Mouse (Mus musculus) spleen, adult 2 months (tissue): ENCODE results near the gene Il20rb. TPM values are rescaled to one million over a fixed set of nuclear protein-coding genes. Genes with fewer than 3 reads are reported as not detected.

Experiments used
- DNase-seq, 2 experiments: peaks; one replicate each; pipeline versions ENCODE4 v3.0.0 to v3.0.0-alpha.2; 2012 to 2021; ENCODE audit warnings: low spot score in 2 of 2, low read depth in 1 of 2
- H3K27ac ChIP-seq: fragments of 200-500 bp; 2 replicates; pipeline ENCODE4 v1.5.1; 2012; ENCODE audit warnings: low read length, inconsistent platforms; ENCODE audit not compliant: insufficient read depth
- H3K27me3 ChIP-seq: fragments of 200-500 bp; 2 replicates; pipeline ENCODE4 v1.6.1; 2012; ENCODE audit warnings: mild to moderate bottlenecking, moderate library complexity, low read length, inconsistent platforms; ENCODE audit not compliant: control insufficient read depth, insufficient read depth
- H3K36me3 ChIP-seq: fragments of 200-500 bp; 2 replicates; pipeline ENCODE4 v1.6.1; 2012; ENCODE audit warnings: mild to moderate bottlenecking, low read length, inconsistent platforms; ENCODE audit not compliant: control insufficient read depth, insufficient read depth
- H3K4me1 ChIP-seq: fragments of 200-500 bp; 2 replicates; pipeline ENCODE4 v1.6.1; 2011; ENCODE audit warnings: inconsistent platforms; ENCODE audit not compliant: control insufficient read depth, insufficient read depth, insufficient read length
- H3K4me3 ChIP-seq: fragments of 200-500 bp; 2 replicates; pipeline ENCODE4 v1.5.1; 2011; ENCODE audit warnings: mild to moderate bottlenecking, inconsistent platforms; ENCODE audit not compliant: insufficient read depth, insufficient read length; ENCODE audit errors: extremely low read depth
- CTCF ChIP-seq: fragments of 200-500 bp; IDR thresholded peaks from 2 replicates; pipeline ENCODE4 v1.5.1; 2011; ENCODE audit warnings: mild to moderate bottlenecking, inconsistent platforms; ENCODE audit not compliant: insufficient read depth, insufficient read length, insufficient replicate concordance; ENCODE audit errors: extremely low read depth
- POLR2A ChIP-seq: fragments of 200-500 bp; IDR thresholded peaks from 2 replicates; pipeline ENCODE4 v1.6.1; 2011; ENCODE audit warnings: low read depth, low read length, inconsistent platforms
- WGBS: fragments of 180-500 bp; shearing (Covaris S2); methylation state at CpG from one replicate; pipeline ENCODE4 v1.1.7; 2018; 5-methylcytosine and 5-hydroxymethylcytosine counted together
- polyA plus RNA-seq: library from polyadenylated mRNA; depleted of rRNA; stranded (reverse); fragments of >200 nt; gene quantifications from 2 replicates; pipeline ENCODE4 v1.2.3, GENCODE M21; 2012; rRNA removed

Gene Il20rb
- polyA plus RNA-seq, 1 experiment: 0.68 TPM

GRCm38 (mm10) chr9:100416756-100417155 lies 69.8 kb downstream of the Il20rb start:
- H3K27me3 ChIP-seq: no peaks in the 10 kb centered on the region
- TF ChIP-seq POLR2A (no peak), CTCF (no peak)
- DNase-seq: no peak
- 82% methylated on average over 1 of the region's 1 CpGs for WGBS
- H3K4me1 ChIP-seq: no peaks in the 10 kb centered on the region
- no peak overlapping the region for H3K27ac ChIP-seq
- H3K36me3 ChIP-seq: no peaks in the 10 kb centered on the region
- H3K4me3 ChIP-seq: no peak overlapping the region

GRCm38 (mm10) chr9:100416299-100416698 lies 70.3 kb downstream of the Il20rb start:
- no peak for DNase-seq
- 87% methylated on average over 6 of the region's 6 CpGs for WGBS
- no peak for TF ChIP-seq CTCF
- no peak for TF ChIP-seq POLR2A

GRCm38 (mm10) chr9:100415328-100415979 lies 71.1 kb downstream of the Il20rb start:
- TF ChIP-seq CTCF (no peak), POLR2A (no peak)
- no peak for DNase-seq
- 35% methylated on average over 7 of the region's 7 CpGs for WGBS

More at GRCm38 (mm10) chr9:100416299-100416698, 70.3 kb downstream of the Il20rb start:
- no peaks in the 10 kb centered on the region for H3K36me3 ChIP-seq
- no peaks in the 10 kb centered on the region for H3K27me3 ChIP-seq
- no peak overlapping the region for H3K27ac ChIP-seq
- no peak overlapping the region for H3K4me3 ChIP-seq
- H3K4me1 ChIP-seq: no peaks in the 10 kb centered on the region

More at GRCm38 (mm10) chr9:100415328-100415979, 71.1 kb downstream of the Il20rb start:
- H3K27me3 ChIP-seq: no peaks in the 10 kb centered on the region
- no peak overlapping the region for H3K4me3 ChIP-seq
- H3K27ac ChIP-seq: no peak overlapping the region
- no peaks in the 10 kb centered on the region for H3K4me1 ChIP-seq
- no peaks in the 10 kb centered on the region for H3K36me3 ChIP-seq

Other genes with a start within 250 kb of the Il20rb start
- gene Nck1, start 59.3 kb upstream of the Il20rb start, polyA plus RNA-seq: 2.0 and 2.2 TPM in 2 replicates
- 0.07 and 0.14 TPM in 2 replicates for gene Slc35g2, start 84.3 kb upstream of the Il20rb start, polyA plus RNA-seq
- gene Stag1, start 111.0 kb upstream of the Il20rb start, polyA plus RNA-seq: 2.1 and 2.5 TPM in 2 replicates